ENCODE assay signal across 21 mouse cellular contexts in genomic region chr2:13760366-13760765, GRCm38 (mm10). TPM values are rescaled to one million over a fixed set of nuclear protein-coding genes. Genes with fewer than 3 reads are reported as not detected.
DNase-seq lines count a peak whose midpoint lies in the region; ATAC-seq and TF ChIP-seq lines count a peak whose summit lies in the region.
"Had no signal": no experiment of that assay in that cellular context is flagged by ENCODE, and none has a peak within 500 bp of the region (broad histone marks: within the 10 kb centered on the region; RNA-seq: fewer than 3 reads in every experiment).

No protein-coding gene starts in this region.

- intact Hi-C loops in left cerebral cortex, postnatal 25 days (cut with DNase I) = no loop called here

- no peaks in the 10 kb centered on the region for H3K27me3 ChIP-seq in kidney, adult 2 months (replicated peaks; ENCODE audit: control insufficient read depth, insufficient read depth, low read length)
- H3K27me3 ChIP-seq: embryonic facial prominence, embryonic 13.5 days; forebrain, embryonic 12.5 days; heart, embryonic 15.5 days had no signal

- H3K4me3 ChIP-seq in kidney, adult 2 months (ENCODE audit: insufficient read depth, low read depth, low read length) = no peak overlapping the region
- H3K4me3 ChIP-seq: embryonic facial prominence, embryonic 13.5 days; forebrain, embryonic 12.5 days; heart, adult 2 months; heart, embryonic 15.5 days had no signal

- H3K27ac ChIP-seq in kidney, adult 2 months (ENCODE audit: insufficient read depth, low read depth, low read length) = no peak overlapping the region
- H3K27ac ChIP-seq: embryonic facial prominence, embryonic 13.5 days; forebrain, embryonic 12.5 days; heart, adult 2 months; heart, embryonic 15.5 days; hindbrain, embryonic 14.5 days had no signal

- no peak for TF ChIP-seq CTCF in kidney, adult 2 months (conservative IDR thresholded peaks at IDR 0.05; ENCODE audit: insufficient read depth, insufficient read length, low read depth, low read length)

- no peaks in the 10 kb centered on the region; the same call in 1 of the 2 replicates for H3K36me3 ChIP-seq in kidney, adult 2 months (ENCODE audit: control insufficient read depth, insufficient read depth, low read length)
- H3K36me3 ChIP-seq: embryonic facial prominence, embryonic 13.5 days; forebrain, embryonic 12.5 days; heart, embryonic 15.5 days had no signal

- peak; percentile 18 for DNase-seq in thymus, postnatal 0 days (ENCODE audit: low spot score)
- DNase-seq in thymus, adult 18-20 months = no peak
- peak; percentile 79 for DNase-seq in naive thymus-derived CD4-positive, alpha-beta T cell, adult 2 months (ENCODE audit: low read depth)
- DNase-seq in urinary bladder, adult 18-20 months (ENCODE audit: low spot score in 2 of 2) = no peak
- DNase-seq in left cerebral cortex, postnatal 25 days (ENCODE audit: low spot score in 2 of 2) = no peak
- DNase-seq in cerebellum, adult 9-11 months = no peak
- no peak for DNase-seq in kidney, adult 2 months
- DNase-seq: adrenal gland, adult 2 months; adrenal gland, postnatal 25 days; cerebellum, adult 2 months; cerebellum, postnatal 36 days; gastrocnemius, postnatal 14 days; heart, adult 2 months; heart, postnatal 14 days had no signal

- TF ChIP-seq POLR2A in kidney, adult 2 months (IDR thresholded peaks at IDR 0.05; ENCODE audit: low read depth, low read length) = no peak

- H3K4me1 ChIP-seq in kidney, adult 2 months (ENCODE audit: control insufficient read depth, insufficient read depth, low read length) = peaks cover 8% of the 10 kb centered on the region; the same call in 1 of the 2 replicates
- H3K4me1 ChIP-seq: embryonic facial prominence, embryonic 13.5 days; forebrain, embryonic 12.5 days; heart, embryonic 15.5 days had no signal

- peak; percentile 77 for ATAC-seq in activated CD4-positive, CD25-positive, alpha-beta regulatory T cell, adult 4 months
- ATAC-seq: forebrain, embryonic 16.5 days had no signal

RNA-seq across cellular contexts. Expression of gene St8sia6, which starts 33.5 kb away (rescaled TPM):
- 0.17 and 0.29 TPM in 2 replicates for polyA plus RNA-seq in thymus, postnatal 0 days (2015; fragmentation: Nextera tagmentation; extraction: Ambion mirVana)
- polyA plus RNA-seq in activated CD4-positive, CD25-positive, alpha-beta regulatory T cell, adult 4 months (2017; shearing (Covaris generic)) = 1 to 10 TPM; 8.1 to 9.7 TPM
- total RNA-seq in left cerebral cortex, postnatal 25 days (2021) = under 1 TPM; 0.57 to 0.94 TPM
- 3.7 and 4.0 TPM in 2 replicates for polyA plus RNA-seq in kidney, adult 2 months (2012; rRNA removed)
- total RNA-seq: MEL had no signal

Comparison
In these comparisons a context has a peak if more than half of its experiments do, and no peak if none do; other contexts are left out.
1. DNase-seq: peak in thymus, postnatal 0 days (single experiment) and naive thymus-derived CD4-positive, alpha-beta T cell, adult 2 months (single experiment); none in thymus, adult 18-20 months (0 of 2), urinary bladder, adult 18-20 months (0 of 2), left cerebral cortex, postnatal 25 days (0 of 2), cerebellum, adult 9-11 months (single experiment) and kidney, adult 2 months (single experiment).